Mouse (Mus musculus): Measurements from ENCODE around the gene Sept9. TPM values are rescaled to one million over a fixed set of nuclear protein-coding genes. Genes with fewer than 3 reads are reported as not detected.

Gene Sept9
- polyA plus RNA-seq, 1 experiment, result 41.4 TPM

DNA sequence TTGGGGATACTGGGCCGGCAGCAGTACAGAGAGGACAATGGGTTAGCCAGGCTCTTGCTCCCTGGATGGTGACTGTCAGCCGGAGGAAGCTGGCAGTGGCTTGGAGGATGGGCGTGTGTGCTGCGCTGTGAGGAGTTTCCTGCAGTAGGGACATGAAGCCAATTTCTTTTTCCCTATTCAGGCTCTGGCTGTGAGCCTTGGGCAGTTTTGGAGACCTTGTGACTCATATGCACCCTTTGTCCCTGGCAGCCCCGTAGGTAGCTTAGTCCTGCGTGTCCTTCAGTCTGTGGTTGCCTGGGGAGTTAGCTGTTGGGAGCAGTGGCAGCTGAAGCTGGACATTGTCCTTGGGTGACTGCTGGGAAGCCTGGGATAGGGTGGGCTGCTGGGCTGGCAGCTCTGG is 76.5 kb downstream of the Sept9 start:
- Histone ChIP-seq H3K4me3 (replicated peaks; ENCODE audit: extremely low read depth, low read depth, low read length) (no peak overlapping the region), H3K4me1 (ENCODE audit: control insufficient read depth, insufficient read depth, low read length) (peaks cover 16% of the 10 kb centered on the region)
- 33% methylated on average over 6 of the region's 6 CpGs for WGBS
- TF ChIP-seq CTCF (IDR thresholded peaks at IDR 0.05; ENCODE audit: insufficient read depth, low read length) (no peak), POLR2A (IDR thresholded peaks at IDR 0.05; ENCODE audit: borderline replicate concordance, extremely low read depth, low read depth, low read length) (no peak)
- peak; percentile 28 for DNase-seq

DNA sequence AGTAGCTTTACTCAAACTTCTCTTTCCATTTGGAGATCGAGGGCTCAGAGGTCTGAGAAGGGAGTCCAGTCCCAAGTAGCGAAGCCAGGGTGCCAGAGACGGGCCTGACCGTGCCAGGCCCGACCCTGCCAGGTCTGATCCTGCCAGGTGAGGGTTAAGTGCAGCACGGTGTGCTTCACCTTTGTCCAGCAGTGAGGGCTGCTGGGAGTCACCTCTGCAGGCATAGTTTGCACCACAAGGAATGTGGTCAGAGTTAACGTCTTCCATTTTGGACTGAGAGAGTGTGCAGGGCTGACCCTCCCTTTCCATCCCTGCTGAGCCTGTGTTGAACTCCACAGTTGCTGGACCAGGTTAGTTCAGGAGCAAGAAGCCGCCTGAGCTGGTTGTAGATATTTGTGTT is 77.5 kb downstream of the Sept9 start:
- DNase-seq, result no peak
- WGBS, result 79% methylated on average over 8 of the region's 8 CpGs

DNA sequence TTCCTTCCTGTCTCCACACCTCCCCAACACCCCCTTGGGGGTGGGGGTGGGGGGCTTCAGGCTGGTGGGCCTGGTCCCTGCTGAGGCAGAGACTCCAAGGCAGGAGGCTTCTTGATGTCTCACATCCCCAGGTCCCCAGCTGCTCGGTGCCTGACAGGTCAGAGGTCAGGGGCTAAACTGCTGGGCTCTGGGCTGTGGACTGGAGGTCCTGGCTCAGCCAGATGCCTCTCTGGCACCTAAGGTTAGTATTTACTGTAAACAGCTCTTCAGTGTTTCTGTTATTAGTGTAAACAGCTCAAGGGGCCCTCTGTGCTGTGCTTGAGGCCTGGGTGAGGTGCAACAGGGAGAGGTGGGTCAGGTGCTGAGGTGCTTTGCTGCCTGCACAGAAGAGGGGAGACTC is 78.7 kb downstream of the Sept9 start:
- DNase-seq, result no peak
- TF ChIP-seq CTCF (IDR thresholded peaks at IDR 0.05; ENCODE audit: insufficient read depth, low read length) (no peak), POLR2A (IDR thresholded peaks at IDR 0.05; ENCODE audit: borderline replicate concordance, extremely low read depth, low read depth, low read length) (no peak)
- WGBS, result 57% methylated on average over 1 of the region's 1 CpGs
- peaks cover 19% of the 10 kb centered on the region for H3K4me1 ChIP-seq (ENCODE audit: control insufficient read depth, insufficient read depth, low read length)
- H3K4me3 ChIP-seq (replicated peaks; ENCODE audit: extremely low read depth, low read depth, low read length), result no peak overlapping the region

More for the DNA sequence above, 77.5 kb downstream of the Sept9 start:
- TF ChIP-seq CTCF (IDR thresholded peaks at IDR 0.05; ENCODE audit: insufficient read depth, low read length) (no peak), POLR2A (IDR thresholded peaks at IDR 0.05; ENCODE audit: borderline replicate concordance, extremely low read depth, low read depth, low read length) (no peak)
- H3K4me1 ChIP-seq (ENCODE audit: control insufficient read depth, insufficient read depth, low read length), result peaks cover 19% of the 10 kb centered on the region
- H3K4me3 ChIP-seq (replicated peaks; ENCODE audit: extremely low read depth, low read depth, low read length), result no peak overlapping the region

DNA sequence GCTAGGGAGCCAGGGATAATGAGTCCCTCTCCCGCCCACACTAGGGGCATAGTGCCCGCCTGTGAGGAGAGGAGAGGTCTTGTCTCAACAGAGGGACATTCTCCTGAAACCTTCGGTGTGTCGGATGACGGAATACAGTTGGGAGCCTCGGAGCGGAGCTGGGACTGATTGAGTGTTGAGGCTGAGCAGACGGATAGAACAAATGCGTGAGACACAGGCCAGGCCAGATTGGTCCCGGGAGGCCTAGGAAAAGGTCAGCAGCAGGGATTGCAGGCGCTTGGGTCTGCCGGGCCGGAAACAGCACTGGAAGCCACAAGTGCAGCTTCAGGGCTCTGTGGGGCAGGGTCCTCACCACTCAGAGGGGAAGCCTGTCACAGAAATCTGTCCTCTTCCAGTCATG is 79.1 kb downstream of the Sept9 start:
- H3K4me1 ChIP-seq (ENCODE audit: control insufficient read depth, insufficient read depth, low read length), result peaks cover 19% of the 10 kb centered on the region
- WGBS, result 75% methylated on average over 13 of the region's 13 CpGs
- TF ChIP-seq CTCF (IDR thresholded peaks at IDR 0.05; ENCODE audit: insufficient read depth, low read length) (no peak), POLR2A (IDR thresholded peaks at IDR 0.05; ENCODE audit: borderline replicate concordance, extremely low read depth, low read depth, low read length) (no peak)
- no peak for DNase-seq
- H3K4me3 ChIP-seq (replicated peaks; ENCODE audit: extremely low read depth, low read depth, low read length), result no peak overlapping the region

GRCm38 (mm10) chr11:117279993-117280392 is 80.5 kb downstream of the Sept9 start:
- 82% methylated on average over 4 of the region's 4 CpGs for WGBS
- no peak overlapping the region for H3K4me3 ChIP-seq (replicated peaks; ENCODE audit: extremely low read depth, low read depth, low read length)
- TF ChIP-seq POLR2A (IDR thresholded peaks at IDR 0.05; ENCODE audit: borderline replicate concordance, extremely low read depth, low read depth, low read length) (no peak), CTCF (IDR thresholded peaks at IDR 0.05; ENCODE audit: insufficient read depth, low read length) (no peak)
- no peak for DNase-seq
- H3K4me1 ChIP-seq (ENCODE audit: control insufficient read depth, insufficient read depth, low read length), result peaks cover 26% of the 10 kb centered on the region

- DNase-seq, result no peak
- H3K4me3 ChIP-seq (replicated peaks; ENCODE audit: extremely low read depth, low read depth, low read length), result no peak overlapping the region
- TF ChIP-seq POLR2A (IDR thresholded peaks at IDR 0.05; ENCODE audit: borderline replicate concordance, extremely low read depth, low read depth, low read length) (no peak), CTCF (IDR thresholded peaks at IDR 0.05; ENCODE audit: insufficient read depth, low read length) (no peak)
- WGBS, result 67% methylated on average over 11 of the region's 11 CpGs
- peaks cover 15% of the 10 kb centered on the region for H3K4me1 ChIP-seq (ENCODE audit: control insufficient read depth, insufficient read depth, low read length)
These were observed 83.8 kb downstream of the Sept9 start for GRCm38 (mm10) chr11:117283048-117283888.

DNA sequence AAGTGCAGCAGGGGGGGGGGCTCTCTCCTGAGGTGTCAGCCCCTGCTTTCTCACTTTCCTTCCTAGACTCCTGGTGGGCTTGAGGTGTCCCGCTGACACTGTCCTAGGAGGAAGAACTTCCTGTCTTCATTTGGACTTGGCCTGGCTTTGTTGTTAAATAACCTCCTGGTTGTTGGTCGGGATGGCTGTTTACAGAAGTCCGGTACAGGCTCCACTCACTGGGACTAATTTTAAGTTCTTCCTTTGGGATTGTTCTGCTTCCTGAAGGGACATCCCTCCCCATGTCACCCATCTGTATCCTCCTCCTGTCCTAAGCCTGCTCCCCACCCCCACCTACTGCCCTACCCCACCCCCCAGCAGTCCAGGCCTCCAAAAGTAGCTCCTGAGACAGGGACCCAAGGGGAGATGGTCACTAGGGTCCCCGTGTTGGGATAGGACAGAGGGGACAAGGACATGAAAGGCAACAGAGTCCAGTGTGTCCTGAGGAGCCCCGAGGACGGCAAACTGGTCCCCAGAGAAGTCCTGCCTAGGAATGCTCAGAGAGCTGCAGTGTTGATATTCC is 84.5 kb downstream of the Sept9 start:
- H3K4me3 ChIP-seq (replicated peaks; ENCODE audit: extremely low read depth, low read depth, low read length), result no peak overlapping the region
- WGBS, result 54% methylated on average over 6 of the region's 6 CpGs
- H3K4me1 ChIP-seq (ENCODE audit: control insufficient read depth, insufficient read depth, low read length), result peaks cover 13% of the 10 kb centered on the region
- no peak for DNase-seq
- TF ChIP-seq CTCF (IDR thresholded peaks at IDR 0.05; ENCODE audit: insufficient read depth, low read length) (no peak), POLR2A (IDR thresholded peaks at IDR 0.05; ENCODE audit: borderline replicate concordance, extremely low read depth, low read depth, low read length) (no peak)

GRCm38 (mm10) chr11:117284721-117285605 is 85.5 kb downstream of the Sept9 start:
- no peak overlapping the region for H3K4me3 ChIP-seq (replicated peaks; ENCODE audit: extremely low read depth, low read depth, low read length)
- TF ChIP-seq POLR2A (IDR thresholded peaks at IDR 0.05; ENCODE audit: borderline replicate concordance, extremely low read depth, low read depth, low read length), result no peak
- TF ChIP-seq CTCF (IDR thresholded peaks at IDR 0.05; ENCODE audit: insufficient read depth, low read length), result no peak
- DNase-seq, result no peak
- 62% methylated on average over 19 of the region's 19 CpGs for WGBS
- peaks cover 13% of the 10 kb centered on the region for H3K4me1 ChIP-seq (ENCODE audit: control insufficient read depth, insufficient read depth, low read length)

- DNase-seq, result no peak
- TF ChIP-seq CTCF (IDR thresholded peaks at IDR 0.05; ENCODE audit: insufficient read depth, low read length), result no peak
- no peak for TF ChIP-seq POLR2A (IDR thresholded peaks at IDR 0.05; ENCODE audit: borderline replicate concordance, extremely low read depth, low read depth, low read length)
- H3K4me1 ChIP-seq (ENCODE audit: control insufficient read depth, insufficient read depth, low read length), result peaks cover 13% of the 10 kb centered on the region
- H3K4me3 ChIP-seq (replicated peaks; ENCODE audit: extremely low read depth, low read depth, low read length), result no peak overlapping the region
- 84% methylated on average over 10 of the region's 10 CpGs for WGBS
These were observed 86.1 kb downstream of the Sept9 start for GRCm38 (mm10) chr11:117285606-117285931.

Measured in lung, adult 2 months (tissue).